Mouse (Mus musculus): ENCODE data around the gene Foxp1. TPM values are rescaled to one million over a fixed set of nuclear protein-coding genes. Genes with fewer than 3 reads are reported as not detected.

Gene Foxp1
- total and polyA plus RNA-seq, 3 experiments, result 57.4 to 88.1 (median 79.8) TPM

DNA sequence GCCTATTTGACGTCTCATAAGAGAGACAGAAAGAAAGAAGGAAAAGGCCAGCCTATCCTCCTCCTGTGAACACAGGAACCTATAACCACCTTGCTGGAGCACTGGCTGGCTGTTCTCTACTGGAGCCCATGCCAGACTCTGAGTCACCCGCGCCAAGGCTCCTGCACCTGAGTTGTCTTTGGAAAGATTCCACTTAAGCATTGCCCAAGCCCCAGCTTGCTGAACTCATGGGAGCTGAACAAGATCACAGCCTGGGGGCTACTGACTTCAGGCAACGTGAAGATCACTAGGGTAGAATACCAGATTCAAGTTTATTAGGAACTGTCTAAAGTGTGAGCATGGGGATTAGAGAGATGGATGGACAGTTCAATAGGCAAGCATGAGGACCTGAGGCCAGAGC, 437.6 kb downstream of the Foxp1 start:
- no peak for DNase-seq (ENCODE audit: low spot score)
- Histone ChIP-seq H3K27me3 (ENCODE audit: insufficient read depth, low read length) (no peaks in the 10 kb centered on the region), H3K9me3 (replicated peaks) (no peaks in the 10 kb centered on the region), H3K36me3 (replicated peaks) (peaks cover 81% of the 10 kb centered on the region), H3K4me3 (ENCODE audit: low read depth, low read length) (no peak overlapping the region), H3K4me1 (ENCODE audit: insufficient read depth, low read depth, low read length) (peaks cover 29% of the 10 kb centered on the region)
- no peak for ATAC-seq (ENCODE audit: extremely low read depth, insufficient number of reproducible peaks, low FRiP score, poor library complexity, severe bottlenecking)
- TF ChIP-seq CTCF (IDR thresholded peaks at IDR 0.05; ENCODE audit: low read depth, low read length), result no peak
- no peak for TF ChIP-seq TAL1 (conservative IDR thresholded peaks at IDR 0.05; ENCODE audit: low read depth, low read length)
- TF ChIP-seq GATA1 (IDR thresholded peaks at IDR 0.05; ENCODE audit: borderline replicate concordance, low read length), result no peak
- TF ChIP-seq GATA2 (IDR thresholded peaks at IDR 0.05; ENCODE audit: borderline replicate concordance, low read depth, low read length), result no peak
- TF ChIP-seq POLR2AphosphoS5 (IDR thresholded peaks at IDR 0.05; ENCODE audit: insufficient replicate concordance, low read depth, low read length), result no peak

DNA sequence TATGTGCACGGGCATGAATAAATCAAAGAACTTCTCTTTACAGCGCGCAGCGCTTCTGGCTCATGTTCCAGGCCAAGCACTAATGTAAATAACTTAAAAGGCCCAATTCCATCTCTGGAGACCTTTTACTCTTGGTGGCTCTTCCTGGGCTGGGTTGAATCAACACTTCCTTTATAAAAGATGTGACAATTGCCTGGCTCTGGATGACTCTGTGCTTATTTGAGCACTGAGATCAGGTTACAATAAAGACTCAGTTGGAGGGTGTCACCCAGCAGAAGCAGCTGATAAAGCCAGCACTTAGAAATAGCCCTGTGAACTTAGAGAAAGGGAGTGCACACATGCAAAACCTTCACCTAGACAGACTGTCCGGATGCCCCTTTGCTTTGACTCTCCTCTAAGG, 441.3 kb downstream of the Foxp1 start:
- Histone ChIP-seq H3K4me3 (ENCODE audit: low read depth, low read length) (no peak overlapping the region), H3K4me1 (ENCODE audit: insufficient read depth, low read depth, low read length) (peaks cover 28% of the 10 kb centered on the region), H3K9me3 (replicated peaks) (no peaks in the 10 kb centered on the region), H3K27me3 (ENCODE audit: insufficient read depth, low read length) (no peaks in the 10 kb centered on the region), H3K36me3 (replicated peaks) (peaks cover 73% of the 10 kb centered on the region)
- TF ChIP-seq POLR2AphosphoS5 (IDR thresholded peaks at IDR 0.05; ENCODE audit: insufficient replicate concordance, low read depth, low read length) (no peak), GATA2 (IDR thresholded peaks at IDR 0.05; ENCODE audit: borderline replicate concordance, low read depth, low read length) (no peak), TAL1 (conservative IDR thresholded peaks at IDR 0.05; ENCODE audit: low read depth, low read length) (no peak), CTCF (IDR thresholded peaks at IDR 0.05; ENCODE audit: low read depth, low read length) (no peak), GATA1 (IDR thresholded peaks at IDR 0.05; ENCODE audit: borderline replicate concordance, low read length) (no peak)
- peak; percentile 22; the same call in 1 of the 2 replicates for ATAC-seq (ENCODE audit: extremely low read depth, insufficient number of reproducible peaks, low FRiP score, poor library complexity, severe bottlenecking)
- no peak for DNase-seq (ENCODE audit: low spot score)

DNA sequence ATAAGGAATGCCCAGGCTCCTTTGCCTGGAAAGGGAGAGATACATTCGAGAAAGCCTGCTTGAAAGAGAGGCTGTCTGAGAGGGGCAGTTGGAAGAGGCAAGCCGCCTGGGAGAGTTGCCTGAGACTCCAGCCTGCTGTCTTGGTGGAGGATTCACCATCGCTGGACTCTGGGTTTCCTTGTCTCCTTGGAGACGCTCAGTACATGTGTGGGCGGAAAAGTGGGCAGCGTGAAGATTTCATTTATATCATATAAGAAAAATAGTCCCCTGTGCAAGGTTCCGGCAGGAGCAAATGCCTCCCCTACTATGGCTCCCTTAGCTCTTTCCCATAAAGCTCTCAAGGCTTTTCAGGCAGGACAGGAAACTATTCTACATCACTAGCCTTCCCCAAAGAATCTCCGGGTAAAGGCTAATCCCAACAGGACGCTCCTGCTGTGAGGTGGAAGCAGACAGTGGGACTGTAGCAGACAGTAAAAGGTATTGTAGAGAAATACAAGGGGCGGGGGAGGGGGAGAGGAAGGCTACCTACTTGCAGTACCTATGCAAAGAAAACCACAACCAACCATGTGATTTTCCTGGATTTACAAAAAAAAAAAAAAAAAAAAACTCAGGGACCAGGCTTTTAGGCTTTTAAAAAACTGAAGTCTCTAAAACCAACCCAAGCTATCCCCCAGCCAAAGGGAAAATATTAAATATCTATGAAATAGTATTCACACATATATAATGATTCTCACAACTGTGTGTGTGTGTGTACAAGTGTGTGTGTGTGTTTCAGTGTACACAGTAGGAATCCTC, 443.3 kb downstream of the Foxp1 start:
- TF ChIP-seq CTCF (IDR thresholded peaks at IDR 0.05; ENCODE audit: low read depth, low read length) (no peak), GATA1 (IDR thresholded peaks at IDR 0.05; ENCODE audit: borderline replicate concordance, low read length) (no peak), GATA2 (IDR thresholded peaks at IDR 0.05; ENCODE audit: borderline replicate concordance, low read depth, low read length) (no peak), TAL1 (conservative IDR thresholded peaks at IDR 0.05; ENCODE audit: low read depth, low read length) (no peak), POLR2AphosphoS5 (IDR thresholded peaks at IDR 0.05; ENCODE audit: insufficient replicate concordance, low read depth, low read length) (no peak)
- ATAC-seq (ENCODE audit: extremely low read depth, insufficient number of reproducible peaks, low FRiP score, poor library complexity, severe bottlenecking), result no peak; the same call in 1 of the 2 replicates

DNA sequence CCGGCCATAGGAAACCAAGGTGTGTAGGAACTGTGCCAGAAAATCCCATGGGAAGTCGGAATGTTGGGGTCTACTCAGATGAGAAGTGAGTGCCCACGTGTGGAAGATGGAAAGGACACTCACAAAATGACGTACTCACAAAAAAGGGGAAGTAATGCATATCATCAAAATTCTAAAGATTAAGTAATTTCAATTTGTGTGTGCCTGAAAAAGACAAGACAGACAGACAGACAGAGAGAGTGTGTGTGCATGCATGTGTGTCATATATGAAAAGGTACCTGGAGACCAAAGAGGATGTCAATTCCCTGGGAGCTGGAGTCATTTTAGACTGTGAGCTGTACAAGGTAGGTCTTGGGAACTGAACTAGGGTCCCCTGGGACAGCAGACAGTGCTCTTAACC, 444.4 kb downstream of the Foxp1 start:
- H3K4me1 ChIP-seq (ENCODE audit: insufficient read depth, low read depth, low read length), result peaks cover 28% of the 10 kb centered on the region
- TF ChIP-seq GATA2 (IDR thresholded peaks at IDR 0.05; ENCODE audit: borderline replicate concordance, low read depth, low read length) (no peak), TAL1 (conservative IDR thresholded peaks at IDR 0.05; ENCODE audit: low read depth, low read length) (no peak), GATA1 (IDR thresholded peaks at IDR 0.05; ENCODE audit: borderline replicate concordance, low read length) (no peak), CTCF (IDR thresholded peaks at IDR 0.05; ENCODE audit: low read depth, low read length) (no peak), POLR2AphosphoS5 (IDR thresholded peaks at IDR 0.05; ENCODE audit: insufficient replicate concordance, low read depth, low read length) (no peak)
- DNase-seq (ENCODE audit: low spot score), result no peak
- H3K4me3 ChIP-seq (ENCODE audit: low read depth, low read length), result no peak overlapping the region
- ATAC-seq (ENCODE audit: extremely low read depth, insufficient number of reproducible peaks, low FRiP score, poor library complexity, severe bottlenecking), result peak; percentile 25; the same call in 1 of the 2 replicates
- H3K9me3 ChIP-seq (replicated peaks), result peaks cover 8% of the 10 kb centered on the region
- peaks cover 77% of the 10 kb centered on the region for H3K36me3 ChIP-seq (replicated peaks)
- H3K27me3 ChIP-seq (ENCODE audit: insufficient read depth, low read length), result no peaks in the 10 kb centered on the region

More for the DNA sequence above, 443.3 kb downstream of the Foxp1 start:
- Histone ChIP-seq H3K4me3 (ENCODE audit: low read depth, low read length) (no peak overlapping the region), H3K36me3 (replicated peaks) (peaks cover 77% of the 10 kb centered on the region), H3K27me3 (ENCODE audit: insufficient read depth, low read length) (no peaks in the 10 kb centered on the region), H3K9me3 (replicated peaks) (peaks cover 8% of the 10 kb centered on the region), H3K4me1 (ENCODE audit: insufficient read depth, low read depth, low read length) (peaks cover 28% of the 10 kb centered on the region)
- DNase-seq (ENCODE audit: low spot score), result no peak

DNA sequence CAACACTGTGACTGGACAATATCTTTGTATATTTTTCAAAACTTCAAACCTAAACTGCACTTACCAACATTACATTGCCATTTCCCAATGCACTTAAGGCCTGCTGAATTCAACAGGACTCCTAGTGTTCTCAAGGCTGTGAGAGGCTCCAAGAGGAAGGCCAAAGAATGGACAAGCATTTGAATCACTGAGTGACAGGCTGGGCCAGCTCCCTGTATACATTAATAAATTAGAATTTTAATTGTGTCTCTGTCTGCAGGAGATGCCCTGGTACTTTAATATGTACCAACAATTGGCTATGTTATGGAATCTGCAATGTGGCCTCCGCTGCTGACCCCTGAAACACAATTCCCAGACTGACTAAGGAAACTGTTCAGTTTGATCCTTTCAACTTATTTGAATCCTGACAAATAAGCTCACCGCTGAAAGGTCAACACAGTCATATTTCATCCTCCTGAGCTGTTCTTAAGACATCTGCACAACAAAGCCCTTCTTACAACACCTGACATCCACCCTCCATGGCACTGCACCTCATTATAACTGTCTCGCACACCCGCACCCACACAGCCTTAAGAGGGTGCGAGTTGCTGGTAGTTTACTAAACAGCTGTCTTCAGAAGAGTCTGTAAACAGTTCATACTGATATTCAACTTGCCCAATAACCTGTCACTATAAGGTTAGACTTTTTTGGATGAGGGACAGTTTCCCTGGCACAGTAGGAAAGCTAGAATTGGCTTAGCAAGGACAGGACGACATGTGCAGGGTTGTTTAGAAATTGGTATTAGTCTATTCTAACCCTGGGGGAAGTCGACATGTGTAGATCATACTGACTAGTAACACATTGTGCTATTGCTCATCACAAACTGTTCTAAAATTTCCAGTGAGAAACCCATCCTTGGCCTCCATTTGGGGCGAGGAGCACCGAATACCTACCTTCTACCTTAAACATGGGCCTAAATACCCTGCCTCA, 448.9 kb downstream of the Foxp1 start:
- ATAC-seq (ENCODE audit: extremely low read depth, insufficient number of reproducible peaks, low FRiP score, poor library complexity, severe bottlenecking) (no peak), DNase-seq (ENCODE audit: low spot score) (no peak)
- Histone ChIP-seq H3K4me1 (ENCODE audit: insufficient read depth, low read depth, low read length) (peaks cover 7% of the 10 kb centered on the region), H3K36me3 (replicated peaks) (peaks cover 87% of the 10 kb centered on the region), H3K4me3 (ENCODE audit: low read depth, low read length) (no peak overlapping the region), H3K27me3 (ENCODE audit: insufficient read depth, low read length) (no peaks in the 10 kb centered on the region), H3K9me3 (replicated peaks) (peaks cover 8% of the 10 kb centered on the region)
- TF ChIP-seq CTCF (IDR thresholded peaks at IDR 0.05; ENCODE audit: low read depth, low read length), result no peak
- no peak for TF ChIP-seq POLR2AphosphoS5 (IDR thresholded peaks at IDR 0.05; ENCODE audit: insufficient replicate concordance, low read depth, low read length)
- TF ChIP-seq TAL1 (conservative IDR thresholded peaks at IDR 0.05; ENCODE audit: low read depth, low read length), result no peak
- TF ChIP-seq GATA1 (IDR thresholded peaks at IDR 0.05; ENCODE audit: borderline replicate concordance, low read length), result no peak
- no peak for TF ChIP-seq GATA2 (IDR thresholded peaks at IDR 0.05; ENCODE audit: borderline replicate concordance, low read depth, low read length)

Measured in G1E (cell line).